Mouse (Mus musculus): ENCODE data around the gene Mast3. TPM values are rescaled to one million over a fixed set of nuclear protein-coding genes. Genes with fewer than 3 reads are reported as not detected.
A peak's percentile ranks its signal among the peaks of the same experiment; 100 is the strongest.

Mast3 gene
- total RNA-seq (2021) (10 to 100 TPM; 18.9 to 20.5 TPM), polyA plus RNA-seq (2012; rRNA removed) (91.5 and 91.7 TPM in 2 replicates)
- long read RNA-seq, full-length matches to known transcripts = 6 of 12 reads
- long read RNA-seq, partial matches to known transcripts = 1 of 12 reads
- long read RNA-seq, other reads (novel, unspliced or antisense) = 5 of 12 reads

- DNase-seq = peak; percentile 94
Observed at GRCm38 (mm10) chr8:70804481-70805206, at the start of gene Mast3. Mast3 (minus strand) TSS chr8:70805054.

GRCm38 (mm10) chr8:70853863-70854262 lies 49.0 kb upstream of the Mast3 start:
- no peak for DNase-seq

GRCm38 (mm10) chr8:70852595-70853231 lies 47.9 kb upstream of the Mast3 start:
- no peak for DNase-seq

GRCm38 (mm10) chr8:70851837-70852236 lies 47.0 kb upstream of the Mast3 start:
- DNase-seq = no peak

GRCm38 (mm10) chr8:70850947-70851346 lies 46.1 kb upstream of the Mast3 start:
- DNase-seq = no peak

- no peak for DNase-seq
Observed at GRCm38 (mm10) chr8:70850132-70850845, 45.4 kb upstream of the Mast3 start.

- DNase-seq = no peak
Observed at GRCm38 (mm10) chr8:70849333-70849990, 44.6 kb upstream of the Mast3 start.

GRCm38 (mm10) chr8:70846371-70847154 lies 41.7 kb upstream of the Mast3 start:
- DNase-seq = no peak

GRCm38 (mm10) chr8:70845108-70845507 lies 40.3 kb upstream of the Mast3 start:
- no peak for DNase-seq

- DNase-seq = peak; percentile 89
Observed at GRCm38 (mm10) chr8:70844523-70844922, 39.7 kb upstream of the Mast3 start.

GRCm38 (mm10) chr8:70843941-70844340 lies 39.1 kb upstream of the Mast3 start:
- DNase-seq = no peak

- no peak for DNase-seq
Observed at GRCm38 (mm10) chr8:70843214-70843773, 38.4 kb upstream of the Mast3 start.

GRCm38 (mm10) chr8:70842484-70842883 lies 37.6 kb upstream of the Mast3 start:
- DNase-seq = no peak

GRCm38 (mm10) chr8:70841147-70842072 lies 36.6 kb upstream of the Mast3 start:
- DNase-seq = peak; percentile 87

- no peak for DNase-seq
Observed at GRCm38 (mm10) chr8:70840590-70840989, 35.7 kb upstream of the Mast3 start.

GRCm38 (mm10) chr8:70839408-70840351 lies 34.8 kb upstream of the Mast3 start, which contains the start of gene Arrdc2:
Arrdc2 (minus strand) TSS chr8:70839720.
- peak; percentile 99 for DNase-seq

- no peak for DNase-seq
Observed at GRCm38 (mm10) chr8:70838654-70839407, 34.0 kb upstream of the Mast3 start.

- no peak for DNase-seq
Observed at GRCm38 (mm10) chr8:70836666-70837065, 31.8 kb upstream of the Mast3 start.
